Mouse (Mus musculus) midbrain, embryonic 12.5 days (tissue): ENCODE measurements around the gene Ctsl. TPM values are rescaled to one million over a fixed set of nuclear protein-coding genes. Genes with fewer than 3 reads are reported as not detected.

Source experiments
- ATAC-seq: fragments of 200-750 bp; cut with Nextera tagmentation; 2 replicates; pipeline ENCODE4 v1.8.0; 2017; ENCODE audit warnings: low read depth, moderate TSS enrichment, moderate library complexity; ENCODE audit not compliant: low FRiP score
- H3K27ac ChIP-seq: fragments of 300-500 bp; sonication (generic); replicated peaks from 2 replicates; pipeline ENCODE4 v1.5.1; 2016; ENCODE audit warnings: mild to moderate bottlenecking
- H3K27me3 ChIP-seq: fragments of 300-500 bp; sonication (generic); 2 replicates; pipeline ENCODE4 v1.6.1; 2016; ENCODE audit warnings: mild to moderate bottlenecking
- H3K36me3 ChIP-seq: fragments of 300-500 bp; sonication (generic); 2 replicates; pipeline ENCODE4 v1.6.1; 2016
- H3K4me1 ChIP-seq: fragments of 300-500 bp; sonication (generic); 2 replicates; pipeline ENCODE4 v1.6.1; 2016
- H3K4me2 ChIP-seq: fragments of 300-500 bp; sonication (generic); replicated peaks from 2 replicates; pipeline ENCODE4 v1.6.1; 2016; ENCODE audit warnings: mild to moderate bottlenecking, moderate library complexity
- H3K4me3 ChIP-seq: fragments of 300-500 bp; sonication (generic); 2 replicates; pipeline ENCODE4 v1.5.1; 2016; ENCODE audit warnings: mild to moderate bottlenecking
- H3K9ac ChIP-seq: fragments of 300-500 bp; sonication (generic); replicated peaks from 2 replicates; pipeline ENCODE4 v1.6.1; 2016; ENCODE audit warnings: mild to moderate bottlenecking, moderate library complexity
- H3K9me3 ChIP-seq: fragments of 300-500 bp; sonication (generic); 2 replicates; pipeline ENCODE4 v1.6.1; 2016; ENCODE audit warnings: mild to moderate bottlenecking
- WGBS: fragments of 180-500 bp; shearing (Covaris S2); methylation state at CpG from one replicate; pipeline ENCODE4 v1.1.7; 2016; 5-methylcytosine and 5-hydroxymethylcytosine counted together
- polyA plus RNA-seq: library from polyadenylated mRNA; unstranded; fragments of >200 nt; fragmentation: Nextera tagmentation; extraction: Ambion mirVana; gene quantifications from 2 replicates; pipeline ENCODE4 v1.2.1, GENCODE M21; 2016

Ctsl gene
- polyA plus RNA-seq, 1 experiment from 2014 or later, result 116 TPM

GRCm38 (mm10) chr13:64400801-64401361, 30.2 kb upstream of the Ctsl start:
- WGBS, result 69% methylated on average over 7 of the region's 7 CpGs
- Histone ChIP-seq H3K4me3 (no peak overlapping the region), H3K9me3 (no peaks in the 10 kb centered on the region), H3K4me1 (no peaks in the 10 kb centered on the region), H3K27ac (no peak overlapping the region), H3K36me3 (no peaks in the 10 kb centered on the region), H3K27me3 (no peaks in the 10 kb centered on the region), H3K4me2 (no peak overlapping the region), H3K9ac (no peak overlapping the region)
- ATAC-seq, result no peak

- H3K4me1 ChIP-seq, result no peaks in the 10 kb centered on the region
- no peaks in the 10 kb centered on the region for H3K36me3 ChIP-seq
- H3K27ac ChIP-seq, result no peak overlapping the region
- H3K27me3 ChIP-seq, result no peaks in the 10 kb centered on the region
- ATAC-seq, result no peak
- H3K4me2 ChIP-seq, result no peak overlapping the region
- H3K9me3 ChIP-seq, result no peaks in the 10 kb centered on the region
- H3K4me3 ChIP-seq, result no peak overlapping the region
- H3K9ac ChIP-seq, result no peak overlapping the region
- WGBS, result 84% methylated on average over 3 of the region's 3 CpGs
Measured at GRCm38 (mm10) chr13:64399906-64400305, 29.2 kb upstream of the Ctsl start.

GRCm38 (mm10) chr13:64398065-64398464, 27.4 kb upstream of the Ctsl start:
- H3K4me3 ChIP-seq, result no peak overlapping the region
- WGBS, result 95% methylated on average over 1 of the region's 1 CpGs
- H3K4me1 ChIP-seq, result no peaks in the 10 kb centered on the region
- no peak overlapping the region for H3K4me2 ChIP-seq
- no peaks in the 10 kb centered on the region for H3K27me3 ChIP-seq
- H3K36me3 ChIP-seq, result no peaks in the 10 kb centered on the region
- no peaks in the 10 kb centered on the region for H3K9me3 ChIP-seq
- H3K27ac ChIP-seq, result no peak overlapping the region
- H3K9ac ChIP-seq, result no peak overlapping the region
- no peak for ATAC-seq

- Histone ChIP-seq H3K9me3 (no peaks in the 10 kb centered on the region), H3K27me3 (no peaks in the 10 kb centered on the region), H3K36me3 (no peaks in the 10 kb centered on the region), H3K9ac (no peak overlapping the region), H3K4me3 (no peak overlapping the region), H3K27ac (no peak overlapping the region), H3K4me1 (no peaks in the 10 kb centered on the region), H3K4me2 (no peak overlapping the region)
- WGBS, result 81% methylated on average over 8 of the region's 8 CpGs
- no peak for ATAC-seq
Measured at GRCm38 (mm10) chr13:64396979-64397378, 26.3 kb upstream of the Ctsl start.

GRCm38 (mm10) chr13:64388415-64388814, 17.7 kb upstream of the Ctsl start:
- H3K4me2 ChIP-seq, result no peak overlapping the region
- 85% methylated on average over 4 of the region's 4 CpGs for WGBS
- no peaks in the 10 kb centered on the region for H3K27me3 ChIP-seq
- ATAC-seq, result no peak
- no peak overlapping the region for H3K4me3 ChIP-seq
- H3K4me1 ChIP-seq, result no peaks in the 10 kb centered on the region
- no peaks in the 10 kb centered on the region for H3K9me3 ChIP-seq
- H3K9ac ChIP-seq, result no peak overlapping the region
- no peak overlapping the region for H3K27ac ChIP-seq
- H3K36me3 ChIP-seq, result no peaks in the 10 kb centered on the region

GRCm38 (mm10) chr13:64386048-64386447, 15.4 kb upstream of the Ctsl start:
- no peak for ATAC-seq
- Histone ChIP-seq H3K9ac (no peak overlapping the region), H3K36me3 (no peaks in the 10 kb centered on the region), H3K27me3 (no peaks in the 10 kb centered on the region), H3K4me2 (no peak overlapping the region), H3K4me3 (no peak overlapping the region), H3K9me3 (no peaks in the 10 kb centered on the region), H3K4me1 (no peaks in the 10 kb centered on the region), H3K27ac (no peak overlapping the region)
- WGBS, result 51% methylated on average over 2 of the region's 2 CpGs

GRCm38 (mm10) chr13:64384937-64385336, 14.2 kb upstream of the Ctsl start:
- Histone ChIP-seq H3K9ac (no peak overlapping the region), H3K4me1 (no peaks in the 10 kb centered on the region), H3K36me3 (no peaks in the 10 kb centered on the region), H3K27me3 (no peaks in the 10 kb centered on the region), H3K4me2 (no peak overlapping the region), H3K4me3 (no peak overlapping the region), H3K9me3 (no peaks in the 10 kb centered on the region), H3K27ac (no peak overlapping the region)
- 86% methylated on average over 3 of the region's 3 CpGs for WGBS
- no peak for ATAC-seq

GRCm38 (mm10) chr13:64380251-64380650, 9.6 kb upstream of the Ctsl start:
- Histone ChIP-seq H3K27ac (no peak overlapping the region), H3K27me3 (no peaks in the 10 kb centered on the region), H3K4me1 (no peaks in the 10 kb centered on the region), H3K36me3 (no peaks in the 10 kb centered on the region), H3K4me3 (no peak overlapping the region), H3K4me2 (no peak overlapping the region), H3K9me3 (no peaks in the 10 kb centered on the region), H3K9ac (no peak overlapping the region)
- no peak for ATAC-seq
- 94% methylated on average over 2 of the region's 2 CpGs for WGBS

- Histone ChIP-seq H3K4me2 (no peak overlapping the region), H3K4me3 (no peak overlapping the region), H3K36me3 (no peaks in the 10 kb centered on the region), H3K9ac (no peak overlapping the region), H3K27ac (no peak overlapping the region), H3K4me1 (no peaks in the 10 kb centered on the region), H3K27me3 (no peaks in the 10 kb centered on the region), H3K9me3 (no peaks in the 10 kb centered on the region)
- no peak for ATAC-seq
- WGBS, result 88% methylated on average over 4 of the region's 4 CpGs
Measured at GRCm38 (mm10) chr13:64378601-64379000, 7.9 kb upstream of the Ctsl start.

GRCm38 (mm10) chr13:64376472-64376871, 5.8 kb upstream of the Ctsl start:
- WGBS, result 79% methylated on average over 2 of the region's 2 CpGs
- Histone ChIP-seq H3K36me3 (no peaks in the 10 kb centered on the region), H3K4me1 (no peaks in the 10 kb centered on the region), H3K27ac (no peak overlapping the region), H3K4me2 (no peak overlapping the region), H3K27me3 (no peaks in the 10 kb centered on the region), H3K9me3 (no peaks in the 10 kb centered on the region), H3K9ac (no peak overlapping the region), H3K4me3 (no peak overlapping the region)
- ATAC-seq, result no peak

- H3K4me1 ChIP-seq, result no peaks in the 10 kb centered on the region
- no peak overlapping the region for H3K9ac ChIP-seq
- H3K36me3 ChIP-seq, result no peaks in the 10 kb centered on the region
- WGBS, result 69% methylated on average over 7 of the region's 7 CpGs
- no peak overlapping the region for H3K27ac ChIP-seq
- no peak overlapping the region for H3K4me2 ChIP-seq
- no peak for ATAC-seq
- no peaks in the 10 kb centered on the region for H3K27me3 ChIP-seq
- H3K4me3 ChIP-seq, result no peak overlapping the region
- H3K9me3 ChIP-seq, result no peaks in the 10 kb centered on the region
Measured at GRCm38 (mm10) chr13:64375160-64375559, 4.5 kb upstream of the Ctsl start.

- Histone ChIP-seq H3K27ac (no peak overlapping the region), H3K4me1 (peaks cover 11% of the 10 kb centered on the region), H3K36me3 (no peaks in the 10 kb centered on the region), H3K27me3 (no peaks in the 10 kb centered on the region), H3K9me3 (no peaks in the 10 kb centered on the region), H3K9ac (no peak overlapping the region), H3K4me2 (no peak overlapping the region), H3K4me3 (no peak overlapping the region)
- WGBS, result 30% methylated on average over 1 of the region's 1 CpGs
- ATAC-seq, result no peak
Measured at GRCm38 (mm10) chr13:64373695-64374094, 3.0 kb upstream of the Ctsl start.

- Histone ChIP-seq H3K9me3 (no peaks in the 10 kb centered on the region), H3K4me2 (peak overlapping the region; percentile 75), H3K4me1 (peaks cover 13% of the 10 kb centered on the region), H3K36me3 (peaks cover 31% of the 10 kb centered on the region), H3K27ac (peak overlapping the region; percentile 68), H3K27me3 (no peaks in the 10 kb centered on the region), H3K9ac (peak overlapping the region; percentile 65), H3K4me3 (peak overlapping the region; percentile 73)
- 0% methylated on average over 29 of the region's 29 CpGs for WGBS
- ATAC-seq, result peak; percentile 88
Measured at GRCm38 (mm10) chr13:64369805-64370172, 901 bp downstream of the Ctsl start.
